Mouse (Mus musculus) embryo, embryonic 11.5 days (tissue): Measurements from ENCODE around the gene Gm5108.
A peak's percentile ranks its signal among the peaks of the same experiment; 100 is the strongest.

ENCODE experiments used
- DNase-seq: peaks from one replicate; pipeline ENCODE4 v3.0.0-alpha.2; 2012; ENCODE audit warnings: low read depth, low spot score

Gene Gm5108

GRCm38 (mm10) chr5:67941369-67941768 lies at the start of gene Gm5108:
Gene Gm5108 (plus strand): TSS chr5:67941669.
- DNase-seq = no peak

- DNase-seq = no peak
These were observed 42.5 kb upstream of the Gm5108 start for GRCm38 (mm10) chr5:67898921-67899320.

GRCm38 (mm10) chr5:67904555-67904954 lies 36.9 kb upstream of the Gm5108 start:
- DNase-seq = no peak

GRCm38 (mm10) chr5:67930584-67930983 lies 10.9 kb upstream of the Gm5108 start:
- no peak for DNase-seq

- no peak for DNase-seq
These were observed 9.8 kb upstream of the Gm5108 start for GRCm38 (mm10) chr5:67931623-67932022.

- no peak for DNase-seq
These were observed 1.7 kb downstream of the Gm5108 start for GRCm38 (mm10) chr5:67943199-67943598.

GRCm38 (mm10) chr5:67944074-67944785 lies 2.8 kb downstream of the Gm5108 start:
- DNase-seq = no peak

- DNase-seq = no peak
These were observed 4.9 kb downstream of the Gm5108 start, which contains the start of gene Gm21905 for GRCm38 (mm10) chr5:67946321-67946720. Gene Gm21905 (minus strand): TSS chr5:67946421.

- DNase-seq = no peak
These were observed 5.5 kb downstream of the Gm5108 start for GRCm38 (mm10) chr5:67947006-67947405.

GRCm38 (mm10) chr5:67948074-67948473 lies 6.6 kb downstream of the Gm5108 start:
- DNase-seq = no peak

- no peak for DNase-seq
These were observed 12.6 kb downstream of the Gm5108 start for GRCm38 (mm10) chr5:67954097-67954496.

- no peak for DNase-seq
These were observed 14.0 kb downstream of the Gm5108 start for GRCm38 (mm10) chr5:67955486-67955885.

- no peak for DNase-seq
These were observed 20.5 kb downstream of the Gm5108 start for GRCm38 (mm10) chr5:67961708-67962629.

GRCm38 (mm10) chr5:67969536-67969935 lies 28.1 kb downstream of the Gm5108 start:
- DNase-seq = no peak

GRCm38 (mm10) chr5:67981946-67982526 lies 40.6 kb downstream of the Gm5108 start:
- no peak for DNase-seq

GRCm38 (mm10) chr5:67990426-67990825 lies 49.0 kb downstream of the Gm5108 start:
- no peak for DNase-seq

GRCm38 (mm10) chr5:68002611-68003010 lies 61.1 kb downstream of the Gm5108 start:
- DNase-seq = no peak

GRCm38 (mm10) chr5:68003904-68004303 lies 62.4 kb downstream of the Gm5108 start:
- no peak for DNase-seq

- DNase-seq = no peak
These were observed 63.0 kb downstream of the Gm5108 start for GRCm38 (mm10) chr5:68004419-68004818.

- DNase-seq = no peak
These were observed 65.6 kb downstream of the Gm5108 start for GRCm38 (mm10) chr5:68007074-68007473.

- DNase-seq = no peak
These were observed 70.1 kb downstream of the Gm5108 start for GRCm38 (mm10) chr5:68011569-68011968.

GRCm38 (mm10) chr5:68012618-68013017 lies 71.1 kb downstream of the Gm5108 start:
- peak; percentile 47 for DNase-seq
